Mouse (Mus musculus): ENCODE results near the gene Scml4. TPM values are rescaled to one million over a fixed set of nuclear protein-coding genes. Genes with fewer than 3 reads are reported as not detected.

The Scml4 gene
- polyA plus RNA-seq (2016; fragmentation: Nextera tagmentation; extraction: Ambion mirVana): 0.13 and 0.16 TPM in 2 replicates

DNA sequence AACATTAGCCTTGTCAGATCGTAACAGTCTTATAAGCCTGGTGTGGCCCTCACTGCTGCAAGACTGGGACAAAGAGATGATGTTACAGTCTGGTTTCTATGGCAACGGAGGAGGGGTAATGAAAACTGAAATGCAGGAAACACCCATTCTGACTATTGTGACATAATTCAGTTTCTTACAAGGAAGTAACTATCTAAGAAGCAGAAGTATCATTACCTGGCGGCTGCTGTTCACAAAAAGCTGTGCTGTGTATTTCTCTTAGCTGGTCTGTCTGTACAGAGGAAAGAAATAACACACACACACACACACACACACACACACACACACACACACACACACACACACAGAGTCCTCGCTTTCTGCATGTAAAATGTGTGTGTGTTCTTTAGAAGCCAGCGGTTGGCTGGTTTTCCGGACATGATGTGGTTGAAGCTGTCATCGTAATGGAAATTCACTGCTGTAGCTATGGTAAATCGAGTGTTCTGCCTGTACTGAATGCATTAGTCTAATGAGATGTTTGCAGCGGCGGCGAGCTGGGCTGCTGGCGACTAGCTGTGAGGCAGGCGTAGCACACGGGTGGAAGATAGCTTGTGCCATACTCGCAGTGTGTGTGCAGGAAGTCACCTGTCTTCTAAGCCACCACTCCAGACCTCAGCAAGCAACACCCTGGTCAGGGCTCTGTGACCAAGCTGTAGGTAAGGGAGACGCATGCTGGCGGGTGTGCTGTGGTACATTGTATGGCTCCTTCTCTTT, at the start of gene Scml4:
Scml4 (plus strand) TSS at position 212 of the 753 bp plus-strand sequence.
- H3K36me3 ChIP-seq: no peaks in the 10 kb centered on the region
- H3K27me3 ChIP-seq (ENCODE audit: low read depth, poor library complexity, severe bottlenecking): no peaks in the 10 kb centered on the region
- H3K4me1 ChIP-seq: peaks cover 56% of the 10 kb centered on the region
- DNase-seq (ENCODE audit: low spot score): peak; percentile 56
- no peak within 1 kb of the TSS for H3K4me3 ChIP-seq
- WGBS: 64% methylated on average over 17 of the region's 17 CpGs
- no peaks in the 10 kb centered on the region for H3K9me3 ChIP-seq (replicated peaks)
- H3K27ac ChIP-seq: peak within 1 kb of the TSS; percentile 72

DNA sequence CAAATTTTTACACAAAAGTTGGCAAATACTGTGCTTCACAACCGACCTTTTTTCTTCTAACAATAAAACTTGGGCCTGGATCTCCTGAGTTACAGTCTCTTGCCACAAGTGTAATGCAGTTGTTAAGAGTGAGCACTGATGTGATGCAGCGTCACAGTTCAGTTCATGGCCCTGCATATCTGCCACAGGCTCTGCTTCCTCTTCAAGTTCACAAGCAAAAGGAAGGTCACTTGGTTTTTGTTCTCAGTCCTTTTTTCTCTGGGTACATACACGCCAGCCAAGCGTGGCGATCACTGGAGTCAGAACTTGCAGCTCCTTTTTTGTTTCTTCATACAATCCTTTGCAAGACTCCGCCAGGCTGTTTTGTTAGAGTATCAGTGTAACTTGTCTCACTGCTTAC, 34.2 kb upstream of the Scml4 start:
- H3K36me3 ChIP-seq: peaks cover 95% of the 10 kb centered on the region
- no peaks in the 10 kb centered on the region for H3K27me3 ChIP-seq (ENCODE audit: low read depth, poor library complexity, severe bottlenecking)
- no peak overlapping the region for H3K27ac ChIP-seq
- WGBS: 94% methylated on average over 6 of the region's 6 CpGs
- H3K4me1 ChIP-seq: no peaks in the 10 kb centered on the region
- no peaks in the 10 kb centered on the region for H3K9me3 ChIP-seq (replicated peaks)
- H3K4me3 ChIP-seq: no peak overlapping the region
- no peak for DNase-seq (ENCODE audit: low spot score)

DNA sequence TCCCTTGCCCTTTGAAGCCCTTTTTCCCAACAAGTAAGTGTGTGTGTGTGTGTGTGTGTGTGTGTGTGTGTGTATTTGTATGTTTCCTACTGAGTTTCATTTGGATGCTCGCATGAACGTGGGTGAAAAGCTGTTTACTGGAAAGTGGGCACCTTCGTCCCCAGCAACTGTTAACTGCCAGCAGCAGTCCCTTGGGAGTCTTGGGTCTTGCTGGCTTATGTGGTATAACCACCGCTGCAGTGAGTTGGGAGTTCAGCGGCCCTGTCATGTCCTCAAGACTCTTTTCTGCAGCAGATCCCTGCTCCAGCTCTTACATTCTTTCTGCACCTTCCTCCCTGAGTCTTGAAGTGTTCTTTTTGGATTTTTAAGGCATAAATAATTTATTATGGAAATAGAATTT, 33.0 kb upstream of the Scml4 start:
- H3K27ac ChIP-seq: no peak overlapping the region
- WGBS: 86% methylated on average over 5 of the region's 5 CpGs
- H3K4me3 ChIP-seq: no peak overlapping the region
- no peaks in the 10 kb centered on the region for H3K4me1 ChIP-seq
- peaks cover 96% of the 10 kb centered on the region for H3K36me3 ChIP-seq
- no peaks in the 10 kb centered on the region for H3K27me3 ChIP-seq (ENCODE audit: low read depth, poor library complexity, severe bottlenecking)
- no peaks in the 10 kb centered on the region for H3K9me3 ChIP-seq (replicated peaks)
- DNase-seq (ENCODE audit: low spot score): no peak

DNA sequence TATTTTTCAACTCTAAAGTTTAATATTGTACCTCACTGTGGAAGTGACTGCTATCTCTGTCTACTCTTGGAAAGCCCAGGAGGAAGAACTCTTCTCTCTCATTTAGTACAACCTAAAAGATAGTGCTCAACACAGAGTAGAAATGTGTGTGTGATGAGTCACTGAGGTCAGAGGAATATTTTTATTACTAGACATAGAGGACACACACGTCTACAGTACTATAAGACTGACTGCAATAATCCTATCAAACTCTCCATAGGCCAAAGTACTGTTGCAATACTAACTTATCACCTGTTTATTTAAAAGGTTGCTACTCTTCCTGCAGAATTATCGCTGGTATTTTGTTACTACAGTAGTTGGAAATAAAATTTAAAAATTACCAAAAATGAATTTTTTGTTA, 30.2 kb upstream of the Scml4 start:
- Histone ChIP-seq H3K4me1 (no peaks in the 10 kb centered on the region), H3K4me3 (no peak overlapping the region), H3K36me3 (peaks cover 96% of the 10 kb centered on the region), H3K27ac (no peak overlapping the region), H3K9me3 (replicated peaks) (no peaks in the 10 kb centered on the region), H3K27me3 (ENCODE audit: low read depth, poor library complexity, severe bottlenecking) (no peaks in the 10 kb centered on the region)
- DNase-seq (ENCODE audit: low spot score): no peak
- WGBS: 90% methylated on average over 2 of the region's 2 CpGs

DNA sequence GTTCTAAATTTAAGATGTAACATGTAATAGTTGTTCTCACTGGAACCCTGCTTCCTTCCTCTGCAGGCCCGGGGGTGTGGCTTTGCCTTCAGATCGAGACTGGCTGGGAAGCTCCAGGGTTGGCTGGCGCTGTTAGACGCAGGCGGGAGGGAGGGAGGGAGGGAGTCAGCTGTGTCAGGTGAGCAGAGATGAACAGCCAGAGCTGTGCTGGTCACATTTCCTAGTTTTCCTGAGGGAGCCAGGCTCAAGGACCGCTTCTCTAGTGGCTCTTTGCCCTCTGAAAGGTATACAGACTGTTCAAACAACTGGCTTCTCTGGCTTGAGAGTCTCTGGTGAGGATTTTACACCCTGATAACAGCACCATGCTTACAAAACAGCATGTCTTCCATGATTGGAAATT, 29.8 kb upstream of the Scml4 start:
- no peak for DNase-seq (ENCODE audit: low spot score)
- Histone ChIP-seq H3K36me3 (peaks cover 96% of the 10 kb centered on the region), H3K9me3 (replicated peaks) (no peaks in the 10 kb centered on the region), H3K27me3 (ENCODE audit: low read depth, poor library complexity, severe bottlenecking) (no peaks in the 10 kb centered on the region), H3K27ac (no peak overlapping the region), H3K4me3 (no peak overlapping the region), H3K4me1 (no peaks in the 10 kb centered on the region)
- WGBS: 74% methylated on average over 6 of the region's 6 CpGs

DNA sequence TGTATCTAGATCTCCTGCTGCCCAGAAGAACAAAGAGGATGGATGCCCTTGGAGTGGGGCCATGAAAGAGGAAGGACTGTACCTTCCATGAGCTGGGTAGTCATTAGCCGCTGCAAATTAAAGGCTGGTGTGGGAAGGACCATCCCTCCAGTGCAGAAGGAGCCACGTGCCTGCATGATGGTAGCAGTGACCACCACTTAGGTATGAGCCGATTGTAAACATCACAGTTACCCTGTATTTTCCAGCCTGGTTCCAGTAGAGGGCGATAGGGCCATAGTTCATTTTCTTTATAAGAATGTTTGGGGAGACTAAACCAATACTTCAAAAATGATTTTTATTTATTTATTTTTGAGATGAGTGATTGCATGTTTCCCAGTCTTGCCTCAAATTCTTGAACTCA, 27.5 kb upstream of the Scml4 start:
- no peak for DNase-seq (ENCODE audit: low spot score)
- H3K27ac ChIP-seq: no peak overlapping the region
- H3K36me3 ChIP-seq: peaks cover 95% of the 10 kb centered on the region
- no peaks in the 10 kb centered on the region for H3K27me3 ChIP-seq (ENCODE audit: low read depth, poor library complexity, severe bottlenecking)
- WGBS: 64% methylated on average over 4 of the region's 4 CpGs
- no peaks in the 10 kb centered on the region for H3K4me1 ChIP-seq
- H3K9me3 ChIP-seq (replicated peaks): no peaks in the 10 kb centered on the region
- H3K4me3 ChIP-seq: no peak overlapping the region

DNA sequence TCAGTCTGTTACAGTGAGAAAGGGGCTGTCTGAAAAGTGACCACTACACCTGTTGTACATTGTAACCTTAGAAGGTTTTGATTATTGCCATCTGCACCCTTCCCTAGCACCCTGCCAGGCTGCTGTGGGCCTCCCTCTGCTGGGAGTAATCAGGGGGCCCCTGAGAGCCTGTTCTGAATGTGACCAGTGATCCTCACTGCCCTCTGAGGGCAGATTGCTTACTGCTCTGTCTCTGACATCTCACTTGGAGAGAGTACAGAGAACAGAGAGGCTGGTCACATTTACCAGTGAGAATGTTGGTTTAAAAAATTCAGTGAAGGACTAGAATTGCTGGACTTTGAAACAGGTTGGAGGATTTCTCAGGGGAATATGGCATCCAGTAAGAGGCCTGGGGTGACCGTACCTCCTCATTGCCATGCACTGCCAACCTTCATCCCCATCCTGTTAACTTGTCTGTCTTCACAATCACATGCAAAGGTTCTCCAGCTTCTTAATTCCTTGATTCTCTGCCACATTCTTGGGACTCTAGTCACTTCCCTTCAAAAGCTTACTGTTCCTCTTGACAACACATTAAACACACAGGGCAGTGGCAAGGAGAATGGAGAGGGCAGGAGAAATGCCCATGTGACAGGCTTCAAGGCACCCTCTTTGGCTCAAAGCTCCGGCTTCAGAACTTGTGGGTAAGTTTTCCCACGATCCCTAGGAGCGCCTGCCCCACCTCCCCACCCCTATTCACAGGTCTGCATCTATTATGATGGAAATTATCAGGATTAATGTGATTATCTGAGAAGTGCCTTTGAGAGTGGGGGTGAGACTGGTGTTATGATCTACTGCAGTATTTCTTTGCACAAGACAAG, 26.1 kb upstream of the Scml4 start:
- Histone ChIP-seq H3K9me3 (replicated peaks) (no peaks in the 10 kb centered on the region), H3K4me1 (no peaks in the 10 kb centered on the region), H3K27ac (no peak overlapping the region), H3K36me3 (peaks cover 81% of the 10 kb centered on the region), H3K4me3 (no peak overlapping the region), H3K27me3 (ENCODE audit: low read depth, poor library complexity, severe bottlenecking) (no peaks in the 10 kb centered on the region)
- DNase-seq (ENCODE audit: low spot score): peak; percentile 24
- 87% methylated on average over 4 of the region's 4 CpGs for WGBS

DNA sequence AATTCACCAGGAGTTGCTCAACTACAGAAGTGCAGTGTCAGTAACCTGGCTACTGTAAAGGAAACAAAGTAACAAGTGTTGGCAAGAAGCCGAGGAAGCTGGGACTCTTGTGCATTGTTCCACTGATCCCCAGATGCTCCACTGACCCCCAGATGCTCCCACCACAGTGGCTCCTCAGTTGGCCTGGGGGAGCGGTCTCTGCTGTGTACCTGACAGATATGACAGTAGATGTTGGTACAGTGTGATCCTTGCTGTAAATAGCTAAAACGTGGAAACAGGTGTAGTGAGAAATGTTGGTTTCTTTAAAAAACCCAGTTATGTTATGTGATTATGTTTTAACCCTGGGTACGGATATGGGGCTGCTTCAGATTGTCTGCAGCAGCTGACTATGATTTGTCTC, 22.1 kb upstream of the Scml4 start:
- no peak overlapping the region for H3K27ac ChIP-seq
- H3K27me3 ChIP-seq (ENCODE audit: low read depth, poor library complexity, severe bottlenecking): no peaks in the 10 kb centered on the region
- no peak for DNase-seq (ENCODE audit: low spot score)
- no peak overlapping the region for H3K4me3 ChIP-seq
- peaks cover 47% of the 10 kb centered on the region for H3K36me3 ChIP-seq
- no peaks in the 10 kb centered on the region for H3K4me1 ChIP-seq
- H3K9me3 ChIP-seq (replicated peaks): no peaks in the 10 kb centered on the region
- WGBS: 88% methylated on average over 4 of the region's 4 CpGs

DNA sequence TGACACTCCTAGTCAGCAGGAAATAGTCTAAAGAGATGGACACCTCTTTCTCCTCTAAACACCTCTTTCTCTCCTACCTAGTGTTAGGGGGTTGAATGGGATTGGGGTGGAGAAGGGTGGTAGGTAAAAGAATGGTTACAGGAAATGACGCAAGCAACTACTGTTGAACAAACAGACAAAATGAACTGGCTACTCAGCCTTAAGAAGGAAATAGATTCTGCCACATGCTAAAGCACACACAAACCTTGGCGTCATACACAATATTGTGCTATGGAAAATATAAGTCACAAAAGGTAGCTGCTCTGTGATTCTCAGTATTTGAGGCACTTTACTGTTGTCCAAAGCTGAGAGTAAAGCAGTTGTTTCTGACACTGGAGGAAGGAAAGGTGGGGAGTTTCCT, 21.4 kb upstream of the Scml4 start:
- Histone ChIP-seq H3K4me1 (no peaks in the 10 kb centered on the region), H3K27ac (no peak overlapping the region), H3K36me3 (peaks cover 41% of the 10 kb centered on the region), H3K27me3 (ENCODE audit: low read depth, poor library complexity, severe bottlenecking) (no peaks in the 10 kb centered on the region), H3K4me3 (no peak overlapping the region), H3K9me3 (replicated peaks) (no peaks in the 10 kb centered on the region)
- WGBS: 96% methylated on average over 2 of the region's 2 CpGs
- no peak for DNase-seq (ENCODE audit: low spot score)

DNA sequence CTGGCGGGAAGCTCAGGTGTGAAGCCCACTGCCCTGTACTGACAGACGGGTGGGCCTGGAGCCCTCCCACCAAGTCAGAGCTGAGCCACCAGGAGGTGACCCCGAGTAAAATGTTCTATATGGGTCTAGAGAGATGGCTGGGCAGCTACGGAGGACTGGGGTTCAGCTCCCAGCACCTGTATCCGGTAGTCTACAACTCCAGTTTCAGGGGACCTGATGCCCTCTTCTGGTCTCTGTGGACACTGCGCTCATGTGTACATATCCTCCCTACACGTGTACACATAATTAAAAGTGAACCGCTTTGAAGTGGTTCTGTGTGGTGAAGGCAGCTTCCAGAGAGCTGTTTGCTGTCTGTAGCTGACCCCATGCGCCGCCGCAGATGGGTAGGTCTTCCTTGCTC, 20.1 kb upstream of the Scml4 start:
- no peak overlapping the region for H3K27ac ChIP-seq
- no peak overlapping the region for H3K4me3 ChIP-seq
- DNase-seq (ENCODE audit: low spot score): no peak
- 94% methylated on average over 11 of the region's 11 CpGs for WGBS
- no peaks in the 10 kb centered on the region for H3K27me3 ChIP-seq (ENCODE audit: low read depth, poor library complexity, severe bottlenecking)
- H3K9me3 ChIP-seq (replicated peaks): no peaks in the 10 kb centered on the region
- no peaks in the 10 kb centered on the region for H3K4me1 ChIP-seq
- peaks cover 28% of the 10 kb centered on the region for H3K36me3 ChIP-seq

DNA sequence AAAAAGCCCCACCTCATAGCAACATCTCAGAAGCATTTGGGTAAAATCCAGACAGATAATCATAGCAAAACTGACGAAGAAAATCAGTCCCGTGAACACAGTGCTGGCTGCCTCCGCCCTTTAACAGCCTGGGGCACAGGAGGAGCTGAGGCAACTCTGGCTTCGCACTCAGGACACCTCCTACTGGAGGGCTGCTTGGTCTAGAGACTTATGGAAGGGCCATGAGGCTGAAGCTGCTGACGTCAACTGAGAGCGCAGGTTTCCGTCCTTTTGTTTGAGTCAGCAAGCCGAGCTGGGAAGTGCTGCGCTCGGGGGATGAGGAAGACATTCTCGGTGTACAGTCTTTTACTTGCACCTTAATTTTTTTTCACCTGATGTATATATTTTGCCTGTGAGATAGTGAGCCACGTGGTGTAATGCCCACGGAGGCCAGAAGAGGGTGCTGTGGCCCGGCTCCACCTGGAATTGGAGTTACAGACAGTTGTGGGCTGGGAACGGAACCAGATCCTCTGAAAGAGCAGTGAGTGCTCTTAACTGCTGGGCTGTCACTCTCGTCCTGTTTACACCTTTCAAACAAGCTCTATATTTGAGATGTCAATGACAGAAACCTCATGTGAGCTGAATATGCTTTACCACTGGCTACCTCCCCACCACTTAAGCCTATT, 18.5 kb upstream of the Scml4 start:
- no peak overlapping the region for H3K4me3 ChIP-seq
- H3K27me3 ChIP-seq (ENCODE audit: low read depth, poor library complexity, severe bottlenecking): no peaks in the 10 kb centered on the region
- H3K9me3 ChIP-seq (replicated peaks): no peaks in the 10 kb centered on the region
- H3K36me3 ChIP-seq: peaks cover 12% of the 10 kb centered on the region
- H3K4me1 ChIP-seq: no peaks in the 10 kb centered on the region
- DNase-seq (ENCODE audit: low spot score): peak; percentile 50
- H3K27ac ChIP-seq: no peak overlapping the region
- 65% methylated on average over 16 of the region's 16 CpGs for WGBS

DNA sequence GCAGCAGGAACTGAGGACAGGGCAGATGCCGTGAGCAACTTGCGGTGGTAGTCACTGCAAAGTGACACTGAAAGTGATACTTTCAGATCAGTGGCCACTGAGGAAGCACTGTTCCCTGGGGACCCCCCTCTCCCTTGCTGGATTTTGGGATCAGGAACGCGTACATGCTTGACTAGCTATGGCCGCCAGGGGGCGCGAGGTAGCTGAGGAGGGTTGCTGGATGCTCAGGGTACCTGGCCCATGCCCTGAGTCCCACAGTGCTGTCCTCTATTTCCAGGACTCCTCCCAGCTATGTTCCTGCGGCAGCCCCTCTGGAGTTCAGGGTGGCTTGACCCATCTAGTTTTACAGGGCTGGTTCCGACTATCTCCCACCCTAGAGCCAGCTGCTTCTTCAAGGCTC, 17.8 kb upstream of the Scml4 start:
- Histone ChIP-seq H3K27ac (no peak overlapping the region), H3K4me3 (no peak overlapping the region), H3K9me3 (replicated peaks) (no peaks in the 10 kb centered on the region), H3K27me3 (ENCODE audit: low read depth, poor library complexity, severe bottlenecking) (no peaks in the 10 kb centered on the region), H3K36me3 (peaks cover 6% of the 10 kb centered on the region), H3K4me1 (no peaks in the 10 kb centered on the region)
- peak; percentile 91 for DNase-seq (ENCODE audit: low spot score)
- 10% methylated on average over 9 of the region's 9 CpGs for WGBS

DNA sequence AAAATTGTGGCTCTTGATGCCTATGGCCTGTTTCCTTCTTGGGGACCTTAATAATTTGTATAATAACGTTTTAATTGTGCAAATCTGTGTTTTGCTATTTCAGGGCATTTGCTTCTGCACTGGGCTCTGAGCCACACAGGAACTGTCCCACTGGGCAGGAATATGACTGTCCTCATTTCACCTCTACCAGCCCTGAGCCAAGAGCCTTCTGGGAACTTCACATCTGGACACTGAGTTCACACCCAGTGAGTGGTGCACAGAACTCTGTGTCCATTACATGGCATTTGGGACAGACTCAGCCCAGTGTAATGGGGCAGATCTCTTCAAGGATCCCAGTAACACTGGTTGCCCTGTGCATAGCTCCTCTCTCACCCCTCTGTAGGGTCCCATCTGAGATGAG, 16.8 kb upstream of the Scml4 start:
- Histone ChIP-seq H3K27ac (no peak overlapping the region), H3K4me1 (no peaks in the 10 kb centered on the region), H3K4me3 (no peak overlapping the region), H3K36me3 (peaks cover 5% of the 10 kb centered on the region), H3K27me3 (ENCODE audit: low read depth, poor library complexity, severe bottlenecking) (no peaks in the 10 kb centered on the region), H3K9me3 (replicated peaks) (no peaks in the 10 kb centered on the region)
- no peak for DNase-seq (ENCODE audit: low spot score)
- WGBS: 82% methylated on average over 1 of the region's 1 CpGs
